Mouse (Mus musculus): ENCODE results near the gene Tgif2.
"Not testable (repeated sequence)": the region's sequence is repeated elsewhere in the genome, so short reads cannot be mapped to it uniquely, and the experiment has no call there.

The Tgif2 gene

DNA sequence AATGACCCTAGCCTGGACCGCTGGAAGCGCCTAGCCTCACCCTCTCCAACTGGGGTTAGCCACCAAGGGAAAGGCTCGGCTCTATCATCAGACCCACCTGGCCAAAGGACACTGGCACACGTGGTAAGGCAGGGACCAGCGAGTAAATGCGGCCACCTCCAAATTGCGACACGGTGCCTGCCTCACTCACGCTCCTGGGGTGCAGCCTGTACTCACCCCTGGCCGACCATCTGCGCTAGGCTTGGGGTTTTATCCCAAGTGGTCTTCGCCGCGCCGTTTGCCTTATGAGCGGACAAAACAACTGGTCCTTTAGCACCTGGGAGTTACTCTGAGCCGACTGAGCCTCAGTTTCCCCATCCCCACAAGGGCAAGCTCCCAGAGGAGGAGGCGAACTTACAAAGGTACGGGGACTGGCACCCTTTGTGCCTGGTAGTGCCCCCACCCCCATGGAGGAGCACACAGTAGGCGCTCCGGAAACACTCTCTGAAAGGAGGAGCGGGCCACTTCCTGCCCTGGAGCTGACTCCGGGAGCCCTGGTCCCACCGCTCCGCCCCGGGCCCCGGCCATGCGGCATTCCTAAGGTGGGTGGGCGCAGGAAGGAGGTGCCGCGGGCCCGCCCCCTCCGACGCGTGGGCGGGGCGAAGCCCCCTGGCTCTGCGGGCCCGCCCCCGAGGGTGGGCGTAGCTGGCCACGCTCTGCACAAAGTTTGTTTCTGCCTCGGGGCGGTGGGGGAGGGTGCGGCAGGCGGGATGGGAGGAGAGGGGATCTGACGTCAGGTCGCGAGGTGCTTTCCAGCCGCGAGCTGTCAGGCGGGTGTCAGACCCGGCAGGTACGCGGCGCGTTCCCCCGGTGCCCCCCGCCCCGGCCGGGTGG is at the start of gene Tgif2:
Tgif2 (plus strand) TSS at position 689 of the 873 bp plus-strand sequence.
- DNase-seq (ENCODE audit: extremely low read depth, insufficient read length, low spot score): no peak

DNA sequence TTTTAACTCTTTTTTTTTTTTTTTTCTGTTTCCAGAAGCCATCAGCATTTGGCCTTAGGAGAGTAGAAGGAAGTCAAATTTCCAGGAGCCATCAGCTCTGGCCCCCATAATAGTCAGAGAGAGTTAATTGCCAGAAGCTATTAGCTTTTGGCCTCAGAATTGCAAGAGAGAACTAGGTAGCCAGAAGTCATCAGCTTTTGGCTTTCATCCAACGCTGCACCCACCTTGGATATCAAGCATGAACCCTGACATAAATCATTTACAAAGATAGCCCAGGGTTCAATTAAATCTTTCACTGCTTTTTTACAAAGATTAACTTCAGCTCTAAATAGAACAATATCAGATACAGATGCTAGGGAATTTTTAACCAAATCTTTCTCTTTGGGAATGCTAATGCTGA is 41.3 kb upstream of the Tgif2 start:
- DNase-seq (ENCODE audit: extremely low read depth, insufficient read length, low spot score): no peak

DNA sequence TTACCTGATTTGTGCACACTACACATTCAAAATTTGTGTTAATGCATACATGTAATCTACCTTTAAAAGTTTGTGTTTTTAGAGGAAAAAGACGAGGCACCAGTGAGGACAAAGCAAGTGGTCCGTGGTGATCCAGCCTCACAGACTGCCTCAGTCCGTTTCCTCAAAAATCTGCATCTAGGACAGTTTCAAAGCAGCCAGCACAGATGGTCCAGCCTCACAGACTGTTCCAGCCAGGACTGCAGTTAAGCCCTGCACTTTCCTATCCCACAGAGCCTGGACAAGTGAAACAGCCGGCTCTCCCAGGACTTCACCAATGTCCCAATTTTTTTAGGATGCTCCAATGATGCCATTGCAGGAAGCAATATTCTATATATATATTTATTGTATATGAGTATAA is 38.8 kb upstream of the Tgif2 start:
- no peak for DNase-seq (ENCODE audit: extremely low read depth, insufficient read length, low spot score)

DNA sequence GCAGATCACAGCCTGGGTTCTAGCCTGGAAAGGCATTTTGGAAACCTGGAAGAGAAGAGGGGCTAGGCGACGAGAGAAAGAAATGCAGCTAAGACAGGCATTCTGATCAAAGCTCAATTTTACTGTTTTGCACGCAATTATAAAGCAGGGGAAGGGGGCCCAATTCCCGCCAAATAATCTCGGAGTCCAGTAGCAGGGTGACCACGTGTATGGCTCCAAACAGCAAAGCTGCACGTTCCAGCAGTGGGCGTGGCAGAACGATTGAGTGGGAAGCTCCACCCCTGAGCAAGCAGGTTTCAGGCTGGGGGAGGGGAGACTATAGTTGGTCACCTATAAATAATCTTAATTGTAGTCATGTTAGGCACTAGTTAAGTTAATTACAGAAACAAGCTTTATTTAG is 37.7 kb upstream of the Tgif2 start:
- not testable (repeated sequence) for DNase-seq (ENCODE audit: extremely low read depth, insufficient read length, low spot score)

DNA sequence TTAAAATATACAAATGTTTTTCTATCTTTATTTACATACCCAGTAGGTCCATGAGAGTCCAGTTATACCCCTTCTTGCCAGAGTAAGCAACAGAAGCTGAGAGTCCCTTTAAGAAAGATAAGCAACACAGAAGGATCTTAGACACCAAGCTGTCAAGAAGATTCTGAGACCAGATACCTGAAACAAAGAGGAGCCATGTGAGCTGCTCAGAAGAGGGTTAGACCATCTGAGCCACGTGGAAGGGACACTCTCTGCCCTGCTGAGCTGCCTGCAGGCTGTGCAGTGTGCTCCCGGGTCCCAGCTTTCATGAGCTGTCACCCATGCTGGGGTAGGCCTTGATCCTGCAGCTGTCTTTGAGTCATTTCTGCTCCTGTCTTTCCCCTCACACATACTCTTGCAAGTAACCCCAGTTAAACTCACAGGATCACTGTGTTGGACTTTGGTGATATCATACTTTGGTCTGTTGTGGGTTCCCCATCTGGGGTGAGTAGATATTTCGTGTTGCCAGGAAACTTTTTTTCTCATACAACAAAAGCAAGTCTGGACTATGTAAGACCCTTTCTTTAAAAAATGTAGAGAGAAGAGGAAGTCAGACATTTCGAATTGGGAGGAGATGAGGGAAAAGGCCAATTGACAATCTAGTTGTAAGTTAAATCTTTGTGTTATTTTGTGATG is 36.0 kb upstream of the Tgif2 start:
- DNase-seq (ENCODE audit: extremely low read depth, insufficient read length, low spot score): no peak

DNA sequence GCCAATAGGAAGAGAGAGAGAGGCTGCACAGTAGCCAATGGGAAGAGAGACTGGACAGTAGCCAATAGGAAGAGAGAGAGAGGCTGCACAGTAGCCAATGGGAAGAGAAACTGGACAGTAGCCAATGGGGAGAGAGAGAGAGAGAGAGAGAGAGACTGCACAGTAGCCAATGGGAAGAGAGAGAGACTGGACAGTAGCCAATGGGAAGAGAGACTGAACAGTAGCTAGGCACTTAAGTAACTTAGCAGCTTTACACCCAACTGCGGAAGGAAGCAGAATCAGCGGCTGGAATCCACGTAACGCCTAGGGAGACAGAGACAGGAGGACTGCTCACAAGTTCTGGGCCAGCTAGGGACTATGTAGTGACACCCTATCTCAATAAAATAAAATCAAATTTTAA is 35.2 kb upstream of the Tgif2 start:
- DNase-seq (ENCODE audit: extremely low read depth, insufficient read length, low spot score): no peak

DNA sequence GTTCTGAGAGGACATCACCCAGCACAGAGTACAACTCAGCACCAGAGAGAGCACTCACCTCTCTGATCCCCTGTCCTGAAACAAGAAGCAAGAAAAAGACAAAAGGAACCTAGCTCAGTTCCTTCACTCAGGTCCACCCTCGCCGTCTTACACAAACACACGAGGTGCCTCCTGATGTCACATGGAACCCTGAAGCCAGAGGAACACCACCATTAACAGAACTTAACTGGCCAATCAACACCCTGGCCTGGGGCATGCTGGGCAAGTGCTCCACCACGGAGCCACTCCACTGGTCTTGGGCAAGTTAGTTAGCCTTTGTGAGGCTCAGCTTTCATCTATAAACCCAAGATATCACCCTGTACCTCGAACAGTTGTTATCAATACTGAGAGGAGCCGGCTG is 32.9 kb upstream of the Tgif2 start:
- no peak for DNase-seq (ENCODE audit: extremely low read depth, insufficient read length, low spot score)

DNA sequence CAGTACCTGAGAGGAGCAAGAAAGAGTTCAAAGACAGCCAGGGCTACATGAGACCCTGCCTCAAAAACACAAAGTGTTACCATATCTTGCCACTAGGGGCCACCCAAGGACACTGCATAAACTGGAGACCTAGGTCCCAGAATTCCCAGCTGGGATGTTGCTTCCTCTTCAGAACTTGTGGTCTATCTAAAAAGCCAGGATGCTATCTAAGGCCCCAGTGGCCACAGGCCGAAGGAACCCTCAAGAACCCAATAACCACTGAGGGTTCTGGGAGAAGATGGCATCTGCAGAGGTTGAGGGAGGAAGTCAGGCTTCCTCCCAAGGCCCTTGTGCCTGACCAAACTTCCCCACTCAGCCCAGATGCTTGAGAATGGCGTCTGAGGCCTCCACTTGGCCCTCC is 30.2 kb upstream of the Tgif2 start:
- DNase-seq (ENCODE audit: extremely low read depth, insufficient read length, low spot score): peak; percentile 25

DNA sequence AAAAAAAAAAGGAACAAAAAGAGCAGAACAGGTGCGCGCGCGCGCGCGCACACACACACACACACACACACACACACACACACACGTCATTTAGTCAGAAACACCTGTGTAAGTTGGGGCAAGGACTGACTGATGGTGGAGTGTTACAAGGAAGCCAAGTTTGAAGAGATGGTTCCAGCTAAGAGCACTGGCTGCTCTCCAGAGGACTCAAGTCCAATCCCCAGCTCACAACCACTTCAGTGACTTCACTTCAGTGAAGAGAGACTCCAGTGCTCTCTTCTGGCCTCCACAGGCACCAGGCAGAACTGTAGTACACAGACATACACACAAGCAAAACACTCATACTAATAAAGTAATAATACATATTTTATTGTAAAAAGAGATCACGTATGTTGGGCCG is 29.1 kb upstream of the Tgif2 start:
- DNase-seq (ENCODE audit: extremely low read depth, insufficient read length, low spot score): no peak

DNA sequence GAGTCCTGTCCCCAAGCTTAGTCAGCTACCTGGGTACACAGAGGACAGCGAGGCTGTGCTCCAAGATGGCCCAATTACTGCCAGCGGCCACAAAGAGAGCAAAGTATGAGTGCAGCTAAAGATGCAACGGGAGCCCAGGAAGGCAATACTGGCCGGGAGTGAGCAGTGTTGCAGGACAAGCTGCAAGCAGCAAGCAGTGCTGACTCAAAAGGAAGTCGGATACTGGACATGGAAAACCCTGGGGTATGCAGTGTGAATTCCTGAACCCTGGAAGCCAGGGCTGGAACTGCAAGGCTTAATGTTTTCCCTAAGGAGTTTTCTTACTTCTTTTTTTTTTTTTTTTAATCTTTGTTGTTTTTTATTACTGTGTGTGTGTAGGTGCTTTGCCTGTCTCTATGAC is 28.3 kb upstream of the Tgif2 start:
- DNase-seq (ENCODE audit: extremely low read depth, insufficient read length, low spot score): no peak

DNA sequence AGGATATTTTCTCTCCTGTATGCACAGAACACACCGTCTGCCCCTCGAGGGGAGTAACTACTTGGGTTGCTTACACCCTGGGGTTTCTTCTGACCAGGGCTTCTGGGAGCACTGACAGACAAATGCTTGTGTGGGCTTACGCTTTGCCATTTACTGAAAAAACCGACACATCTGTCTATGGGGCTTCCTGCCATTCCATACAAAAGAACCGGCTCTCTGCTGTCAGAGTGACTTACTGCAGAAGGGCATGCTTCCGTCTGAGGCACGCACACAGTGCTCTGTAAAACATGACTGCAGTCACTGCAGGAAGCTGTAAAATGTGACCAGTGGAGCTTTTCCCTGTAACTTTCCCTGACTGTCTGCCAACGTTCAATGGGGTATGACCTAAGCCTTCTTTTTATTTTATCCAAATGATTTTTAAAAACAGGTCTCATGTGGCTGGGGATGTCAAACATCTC is 25.4 kb upstream of the Tgif2 start:
- no peak for DNase-seq (ENCODE audit: extremely low read depth, insufficient read length, low spot score)

DNA sequence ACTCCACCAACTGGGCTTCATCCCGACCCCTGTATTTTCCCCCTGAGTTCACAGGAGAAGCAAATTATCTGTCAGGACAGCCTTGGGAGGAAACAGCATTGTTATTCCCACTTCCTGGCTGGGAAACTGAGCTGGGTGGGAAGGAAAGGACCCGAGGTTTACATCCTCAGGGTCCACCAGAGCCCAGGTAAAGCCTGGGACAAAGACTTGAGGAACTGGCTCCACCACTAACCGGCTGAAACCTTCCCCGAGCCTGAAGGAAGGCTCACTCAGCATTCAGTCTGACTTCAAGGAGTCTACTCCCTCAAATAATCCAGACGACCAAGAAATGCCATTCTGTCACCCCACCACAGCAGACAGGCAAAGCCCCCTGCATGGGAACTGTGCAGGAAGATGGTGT is 24.9 kb upstream of the Tgif2 start:
- no peak for DNase-seq (ENCODE audit: extremely low read depth, insufficient read length, low spot score)

DNA sequence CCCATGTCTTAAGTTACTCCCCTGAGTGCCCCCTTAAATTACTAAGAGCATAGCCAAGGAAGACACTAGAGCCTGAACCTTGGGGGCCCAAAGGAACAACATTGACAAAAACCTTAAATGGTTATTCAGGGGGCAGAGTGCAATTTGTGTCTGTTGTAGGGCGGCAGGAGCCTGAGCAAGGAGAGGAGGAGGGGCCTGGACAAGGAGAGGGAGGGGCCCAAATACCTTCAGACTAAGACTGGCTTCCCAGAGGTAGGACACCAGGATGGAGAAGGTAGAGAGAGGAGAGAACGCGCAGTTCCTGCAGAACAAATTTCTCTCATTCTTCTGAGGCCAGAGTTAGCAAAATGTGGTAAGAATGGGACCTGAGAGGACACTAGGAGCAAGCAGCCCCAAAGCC is 24.4 kb upstream of the Tgif2 start:
- no peak for DNase-seq (ENCODE audit: extremely low read depth, insufficient read length, low spot score)

DNA sequence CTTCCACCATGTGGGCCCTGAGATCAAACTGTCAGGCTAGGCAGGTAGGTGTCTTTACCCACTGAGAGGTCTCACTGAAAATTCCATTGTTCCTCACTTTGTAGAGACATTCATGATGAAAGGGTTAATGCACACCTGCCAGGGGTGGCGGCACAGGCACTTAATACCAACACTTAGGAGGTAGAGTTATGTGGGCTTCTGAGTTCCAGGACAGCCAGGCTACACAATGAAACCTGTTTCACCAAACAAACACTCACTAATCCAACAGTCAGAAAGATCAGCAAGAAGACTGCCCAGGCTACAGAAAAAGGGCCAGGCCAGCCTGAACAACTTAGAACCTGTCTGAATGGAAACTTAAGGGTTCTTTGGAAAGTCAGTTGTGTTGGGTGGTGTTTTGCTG is 23.7 kb upstream of the Tgif2 start:
- no peak for DNase-seq (ENCODE audit: extremely low read depth, insufficient read length, low spot score)

DNA sequence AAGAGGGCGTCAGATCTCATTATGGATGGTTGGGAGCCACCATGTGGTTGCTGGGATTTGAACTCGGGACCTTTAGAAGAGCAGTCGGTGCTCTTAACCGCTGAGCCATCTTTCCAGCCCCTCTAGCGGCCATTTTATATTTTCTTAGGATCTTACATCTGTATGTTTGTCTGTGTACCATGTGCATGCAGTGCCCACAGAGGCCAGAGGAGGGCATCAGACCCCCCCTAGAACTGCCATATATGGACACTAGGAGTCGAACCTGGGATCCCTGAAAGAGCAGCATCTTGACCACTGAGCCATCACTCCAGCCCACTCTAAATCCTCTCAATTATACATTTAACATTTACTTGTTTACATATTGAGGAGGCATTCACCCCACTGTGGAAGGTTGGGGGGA is 14.7 kb upstream of the Tgif2 start:
- DNase-seq (ENCODE audit: extremely low read depth, insufficient read length, low spot score): not testable (repeated sequence)

DNA sequence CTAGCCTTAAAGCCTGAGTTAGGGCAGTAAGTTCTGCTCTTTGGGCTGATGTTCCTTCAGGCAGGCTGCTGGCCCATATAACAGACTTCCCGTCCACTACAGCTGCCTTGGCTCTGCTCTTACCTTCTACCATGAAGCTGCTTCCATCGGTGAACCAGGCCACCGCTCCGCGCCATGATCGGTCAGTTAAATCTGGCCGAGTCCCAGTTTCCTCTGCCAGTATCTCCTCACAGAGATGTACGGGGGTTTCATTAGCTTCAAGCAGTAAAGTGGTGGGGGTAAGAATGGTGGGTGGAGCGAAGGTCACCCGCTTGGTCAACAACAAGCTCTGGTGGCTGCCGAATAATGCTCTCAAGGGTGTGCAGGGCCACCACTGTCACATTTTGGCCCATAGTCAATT is 5.5 kb upstream of the Tgif2 start:
- DNase-seq (ENCODE audit: extremely low read depth, insufficient read length, low spot score): no peak

DNA sequence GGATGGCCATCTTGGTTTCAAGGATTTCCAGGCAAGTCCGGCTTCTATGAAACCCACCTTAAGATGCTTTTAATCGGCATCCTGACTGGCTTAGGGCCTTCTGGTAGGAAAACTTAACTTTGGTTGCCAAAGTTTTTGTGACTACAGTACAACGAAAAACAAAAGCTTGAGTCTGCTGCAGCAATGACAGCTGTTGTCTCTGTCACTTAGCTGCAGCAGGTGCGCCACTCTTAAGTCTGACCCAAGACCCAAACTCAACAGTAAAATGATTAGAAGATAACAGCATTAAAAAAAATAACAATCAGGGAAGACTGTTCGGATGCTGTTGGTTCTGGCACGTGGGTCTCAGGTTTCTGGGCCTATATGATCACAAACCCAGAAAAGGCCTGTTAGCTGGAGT is 968 bp upstream of the Tgif2 start:
- DNase-seq (ENCODE audit: extremely low read depth, insufficient read length, low spot score): no peak

DNA sequence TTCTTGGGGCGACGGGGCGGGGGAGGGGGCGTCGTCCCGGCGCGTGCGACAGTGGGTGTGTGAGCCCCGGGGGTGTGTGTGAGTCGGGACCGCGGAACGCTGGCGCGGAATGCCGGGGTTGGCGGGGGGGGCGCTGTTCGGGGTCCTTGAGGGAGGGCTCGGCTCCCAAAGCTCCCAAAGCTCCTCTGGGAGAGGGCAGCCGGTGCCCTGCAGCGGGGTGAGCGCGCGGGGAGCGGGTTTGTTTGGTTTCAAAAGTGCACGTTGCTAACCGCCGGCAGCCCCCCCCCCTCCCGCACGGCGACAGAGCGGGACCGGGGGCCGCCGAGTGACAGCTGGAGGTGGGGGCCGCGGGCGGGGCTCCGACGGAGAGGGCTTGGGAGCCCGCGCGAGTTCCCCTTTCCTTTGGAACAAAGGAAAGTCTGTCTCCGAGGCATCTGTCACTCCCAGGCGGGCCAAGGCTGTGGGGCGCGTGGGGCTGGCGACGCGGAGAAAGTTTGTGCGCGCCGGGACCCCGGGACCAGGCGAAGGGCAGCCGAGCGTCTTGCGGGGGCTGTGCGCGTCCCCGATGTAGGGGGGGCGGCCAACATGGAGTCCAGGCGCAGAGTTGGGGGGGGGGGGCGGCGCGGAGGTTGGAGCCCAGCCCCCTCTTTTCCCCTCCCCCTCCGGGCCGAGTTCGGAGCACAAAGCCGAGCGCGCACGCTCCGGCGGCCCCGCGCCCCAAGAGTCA is 657 bp downstream of the Tgif2 start:
- no peak for DNase-seq (ENCODE audit: extremely low read depth, insufficient read length, low spot score)

DNA sequence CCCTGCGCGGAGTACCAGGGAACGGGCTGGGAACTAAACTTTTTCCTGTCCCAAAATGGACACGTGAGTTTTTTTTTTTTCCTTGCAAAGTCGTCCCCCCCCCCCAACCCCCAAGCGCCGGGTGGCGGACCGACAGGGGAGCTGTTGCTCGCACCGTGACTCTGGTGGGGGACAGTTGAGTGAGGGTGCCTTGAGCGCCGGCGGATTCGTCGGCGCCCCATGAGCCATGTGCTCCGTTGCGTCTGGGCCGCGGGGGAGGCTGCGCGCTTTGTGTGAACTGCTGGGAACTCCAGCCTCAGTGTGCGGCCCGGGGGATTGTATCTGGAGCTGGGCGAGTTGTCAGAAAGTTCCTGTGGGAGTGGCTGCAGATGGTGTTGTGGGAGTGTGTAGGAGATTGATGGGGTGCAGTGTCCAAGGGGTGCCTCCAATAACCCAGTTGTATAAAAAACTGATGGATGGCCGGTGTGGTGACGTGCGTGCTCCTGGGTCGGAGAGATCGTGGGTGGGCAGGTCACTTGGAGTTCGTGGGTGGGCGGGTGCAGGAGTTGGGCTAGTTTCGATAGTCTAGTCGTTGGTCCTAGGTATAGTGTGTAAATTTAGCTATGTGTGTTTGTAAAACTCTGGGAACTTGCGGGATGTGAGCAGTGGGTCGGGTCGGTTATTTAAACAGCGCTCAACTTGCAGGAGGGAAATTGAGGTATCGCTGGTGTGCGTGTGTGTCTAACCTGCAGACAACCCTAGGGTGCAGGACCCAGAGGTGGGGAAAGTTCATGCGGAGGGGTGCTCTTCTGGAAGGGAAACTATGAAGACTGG is 1.4 kb downstream of the Tgif2 start:
- peak; percentile 22 for DNase-seq (ENCODE audit: extremely low read depth, insufficient read length, low spot score)

DNA sequence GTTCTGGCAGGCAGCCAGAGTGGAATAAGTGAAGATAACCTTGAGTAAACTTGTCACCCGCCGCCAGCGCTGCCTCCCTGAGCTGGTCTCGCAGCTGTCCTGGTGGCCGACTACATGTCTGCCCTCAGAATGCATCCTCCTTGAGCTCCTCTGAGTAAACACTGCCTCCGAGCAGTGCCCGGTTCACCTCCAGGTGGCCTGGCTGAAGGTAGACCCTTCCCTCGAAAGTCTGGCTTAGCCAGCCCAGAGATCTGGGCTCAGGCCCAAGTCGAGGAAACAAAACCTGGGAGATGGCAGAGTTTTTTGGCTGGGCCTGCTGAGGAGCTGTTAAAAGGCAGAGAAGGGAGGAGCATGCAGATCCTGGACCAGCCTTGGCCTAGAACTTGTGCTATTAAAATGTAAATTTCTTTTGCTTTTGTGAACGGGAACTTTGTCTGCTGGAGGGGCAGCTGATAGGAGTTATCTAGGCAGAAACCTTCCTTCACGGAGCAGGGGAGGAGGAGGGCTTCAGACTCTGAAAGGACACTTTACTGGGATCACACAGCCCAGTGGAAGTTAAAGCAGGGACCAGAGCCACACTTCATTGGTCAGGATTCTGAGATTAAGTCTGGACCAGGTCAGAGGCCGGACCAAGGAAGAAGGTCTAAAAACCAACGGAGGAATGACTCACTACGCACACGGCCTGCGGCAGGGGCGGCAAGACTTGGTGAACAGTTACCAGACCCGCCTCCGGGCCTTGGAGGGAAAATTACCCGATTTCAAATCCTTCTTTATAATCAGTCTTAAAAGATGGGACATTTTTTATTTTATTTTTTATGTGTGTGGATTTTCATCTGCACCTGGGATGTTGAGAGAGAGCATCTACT is 2.3 kb downstream of the Tgif2 start:
- DNase-seq (ENCODE audit: extremely low read depth, insufficient read length, low spot score): peak; percentile 67

Data from 3134 (cell line).